13 mouse cellular contexts compared by ENCODE assay signal in the genomic region with DNA sequence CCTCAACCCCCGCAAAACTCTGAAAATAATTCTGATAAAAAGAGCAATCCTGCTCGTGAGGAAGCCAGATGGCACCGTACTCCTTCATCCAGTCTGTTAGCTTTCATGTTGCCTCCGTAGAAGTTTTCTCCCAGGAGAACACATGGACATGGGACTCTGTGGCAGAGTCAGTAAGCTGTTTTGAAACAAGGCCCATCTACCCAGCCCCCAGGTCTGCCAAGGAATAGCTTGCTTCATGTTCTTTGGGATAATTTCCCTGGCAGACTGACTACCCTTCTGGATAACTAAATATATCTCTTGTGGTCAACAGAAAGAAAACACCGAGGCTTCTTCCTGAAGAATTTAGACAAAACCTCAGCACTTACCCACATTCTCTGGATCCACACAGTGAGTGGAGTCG.
DNase-seq lines count a peak whose midpoint lies in the region.
"Had no signal": no experiment of that assay in that cellular context is flagged by ENCODE, and none has a peak within 500 bp of the region (broad histone marks: within the 10 kb centered on the region; RNA-seq: fewer than 3 reads in every experiment).

No protein-coding gene starts in this region.

- intact Hi-C loops in left cerebral cortex, postnatal 36 days (cut with DNase I) = no loop called here

- DNase-seq in frontal cortex, postnatal 36 days (ENCODE audit: low spot score in 2 of 2) = peak; percentile 18 to 49
- DNase-seq in frontal cortex, postnatal 10 days (ENCODE audit: low spot score in 2 of 2) = no peak
- DNase-seq in 3134 (ENCODE audit: extremely low read depth, insufficient read length, low spot score) (peak; percentile 24), NIH3T3 (ENCODE audit: low read depth) (peak; percentile 24)
- peak; percentile 22 to 34 for DNase-seq in left cerebral cortex, postnatal 36 days (ENCODE audit: low spot score in 2 of 2)
- DNase-seq in embryo, embryonic 9.5 days (ENCODE audit: extremely low spot score) = no peak
- DNase-seq in thymus, postnatal 14 days = no peak
- DNase-seq: cerebellum, adult 11 months; cerebellum, postnatal 25 days; gastrocnemius, postnatal 10 days; kidney, adult 18-20 months; kidney, postnatal 25 days; liver, embryonic 13.5 days had no signal

Comparison
In these comparisons a context has a peak if more than half of its experiments do, and no peak if none do; other contexts are left out.
1. DNase-seq: peak in frontal cortex, postnatal 36 days (2 of 2), 3134 (single experiment), NIH3T3 (single experiment) and left cerebral cortex, postnatal 36 days (2 of 2); none in frontal cortex, postnatal 10 days (0 of 2), embryo, embryonic 9.5 days (single experiment) and thymus, postnatal 14 days (single experiment).